Mouse (Mus musculus) G1E (cell line): Measurements from ENCODE around the gene Slc25a20.

Experiments
- CTCF ChIP-seq: IDR thresholded peaks from 2 replicates; pipeline ENCODE4 v1.5.1; 2012; ENCODE audit warnings: low read depth, low read length, inconsistent platforms, mixed read lengths
- TAL1 ChIP-seq: conservative IDR thresholded peaks from 2 replicates; pipeline ENCODE4 v1.6.1; 2012; ENCODE audit warnings: low read depth, low read length, inconsistent platforms, mixed read lengths

GRCm38 (mm10) chr9:108633846-108634245 is 28.0 kb upstream of the Slc25a20 start:
- TF ChIP-seq CTCF: no peak
- no peak for TF ChIP-seq TAL1
